Mouse (Mus musculus): ENCODE results near the gene 5730596B20Rik.

- TF ChIP-seq CTCF (IDR thresholded peaks at IDR 0.05) = no peak
- no peak for TF ChIP-seq EP300 (IDR thresholded peaks at IDR 0.05)
Observed at GRCm38 (mm10) chr6:52213119-52213986, 36.1 kb downstream of the 5730596B20Rik start, which contains the start of the genes Hoxa3 and Gm28308.
